Mouse (Mus musculus) embryo, embryonic 10.5 days (tissue): ENCODE results near the gene Ppt2.

Experiments used
- DNase-seq: peaks from one replicate; pipeline ENCODE4 v3.0.0-alpha.2; 2015; ENCODE audit warnings: low spot score

Gene Ppt2

GRCm38 (mm10) chr17:34606186-34607039, 21.9 kb downstream of the Ppt2 start:
- DNase-seq: peak; percentile 38

DNA sequence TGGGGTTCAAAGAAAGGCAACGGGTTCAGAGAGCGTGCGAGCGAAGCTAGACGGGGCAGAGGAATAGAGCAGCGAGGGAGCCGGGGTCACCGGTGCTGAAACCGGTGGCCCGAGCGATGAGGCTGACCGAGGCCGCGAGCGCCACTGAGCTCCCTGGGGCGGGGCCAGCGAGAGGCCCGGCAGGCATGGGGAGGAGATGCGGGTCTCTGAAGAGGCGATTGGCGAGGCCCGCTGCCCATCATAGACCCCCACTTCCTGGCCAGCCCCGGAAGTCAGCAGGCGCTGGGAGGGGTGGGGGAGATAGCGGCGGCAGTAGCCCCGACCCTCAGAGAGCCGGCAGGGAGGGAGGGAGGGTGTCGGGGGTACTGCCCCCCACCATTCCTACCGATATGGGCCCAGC, 22.7 kb downstream of the Ppt2 start:
- DNase-seq: peak; percentile 96

GRCm38 (mm10) chr17:34604511-34605237, 23.6 kb downstream of the Ppt2 start:
- DNase-seq: no peak

DNA sequence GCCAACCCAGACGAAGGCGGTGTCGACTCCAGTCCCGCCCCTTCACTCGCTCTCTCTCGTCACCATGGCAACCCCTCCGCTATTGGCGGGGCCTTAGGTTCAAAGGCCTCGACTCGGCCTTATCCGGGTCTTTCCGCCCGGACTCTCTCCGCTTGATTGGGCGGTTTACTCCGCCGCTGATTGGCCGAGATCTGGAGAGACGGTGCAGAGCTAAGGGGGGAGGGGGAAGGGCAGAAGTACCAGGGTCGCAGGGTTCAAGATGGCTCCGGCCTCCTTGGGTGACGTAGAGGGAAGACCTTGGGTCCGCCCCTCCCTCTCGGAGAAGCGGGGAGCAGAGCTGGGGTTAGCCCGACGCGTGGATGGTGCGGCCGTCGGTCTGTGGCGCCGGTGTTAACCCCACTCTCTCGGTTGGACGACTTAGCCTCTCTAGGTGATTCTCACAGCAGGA, 24.2 kb downstream of the Ppt2 start, which contains the start of gene Agpat1:
TSS of gene Agpat1 (plus strand) at position 202 of the 448 bp plus-strand sequence.
- DNase-seq: peak; percentile 100

DNA sequence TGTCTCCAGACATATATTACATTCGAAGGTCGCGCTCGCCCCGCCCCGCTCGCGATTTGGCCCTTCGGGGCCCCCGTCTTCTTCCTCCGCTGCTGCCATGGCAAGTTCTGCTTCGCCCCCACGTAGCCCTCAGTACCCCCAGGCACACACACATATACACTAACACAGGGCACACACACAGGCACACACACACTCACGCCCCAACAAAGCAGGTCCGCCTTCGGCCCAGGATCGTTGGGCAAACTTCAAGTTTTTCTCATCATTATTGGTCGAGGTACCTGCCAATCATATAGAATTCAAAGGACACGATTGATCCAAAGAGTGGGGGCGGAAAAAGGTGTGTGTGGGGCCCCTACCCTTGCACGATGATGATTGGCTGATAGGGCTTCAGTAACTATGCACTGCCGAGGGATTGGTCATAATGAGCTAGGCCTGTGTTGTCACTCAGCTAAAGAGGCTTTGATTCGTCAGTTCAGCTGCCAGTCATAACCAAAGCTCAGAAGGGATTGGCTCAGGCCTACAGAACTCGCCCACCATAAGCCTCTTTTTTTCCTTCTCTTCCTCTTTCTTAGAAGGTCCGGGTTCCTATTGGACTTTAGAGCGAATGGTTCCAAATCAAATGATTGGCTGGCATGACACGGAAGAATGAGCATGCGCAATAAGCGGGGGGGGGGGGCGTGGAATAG, 24.8 kb downstream of the Ppt2 start, which contains the start of gene Rnf5:
TSS of gene Rnf5 (minus strand) at position 316 of the 686 bp plus-strand sequence.
- peak; percentile 100 for DNase-seq

DNA sequence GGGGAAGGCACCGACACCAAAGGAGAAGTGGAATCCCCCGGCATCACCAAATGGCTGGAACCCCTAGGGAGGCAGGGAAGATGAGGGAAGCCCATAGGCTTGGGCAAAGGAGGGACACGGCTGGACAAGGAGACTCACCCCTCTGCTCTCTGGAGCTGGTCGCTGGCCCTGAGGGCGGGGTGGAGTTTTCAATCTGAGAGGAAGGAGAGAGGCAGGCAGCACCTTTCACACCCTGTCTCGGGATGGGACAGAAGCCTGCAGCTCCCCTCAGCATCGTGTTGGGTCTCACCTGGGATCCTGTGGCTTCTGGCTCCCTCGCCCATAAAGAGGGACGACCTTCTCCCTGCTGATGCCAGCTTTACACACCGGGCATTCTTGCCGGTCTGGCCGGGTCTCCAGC, 26.5 kb downstream of the Ppt2 start:
- DNase-seq: no peak

DNA sequence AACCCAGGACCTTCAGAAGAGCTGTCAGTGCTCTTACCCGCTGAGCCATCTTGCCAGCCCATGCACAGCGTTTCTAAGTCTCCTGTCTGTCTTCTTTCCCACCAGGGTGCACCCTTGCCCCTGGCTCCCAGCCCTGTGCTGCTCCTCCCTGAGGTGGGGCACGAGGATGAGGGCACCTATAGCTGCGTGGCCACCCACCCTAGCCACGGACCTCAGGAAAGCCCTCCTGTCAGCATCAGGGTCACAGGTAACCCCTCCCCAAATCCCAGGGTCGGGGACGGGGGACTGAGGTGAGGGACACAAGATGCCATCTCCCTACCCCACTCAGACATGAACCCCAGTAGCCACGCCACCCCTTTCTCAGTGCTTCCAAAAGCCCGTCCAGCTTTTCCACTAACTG, 28.4 kb downstream of the Ppt2 start:
- no peak for DNase-seq

DNA sequence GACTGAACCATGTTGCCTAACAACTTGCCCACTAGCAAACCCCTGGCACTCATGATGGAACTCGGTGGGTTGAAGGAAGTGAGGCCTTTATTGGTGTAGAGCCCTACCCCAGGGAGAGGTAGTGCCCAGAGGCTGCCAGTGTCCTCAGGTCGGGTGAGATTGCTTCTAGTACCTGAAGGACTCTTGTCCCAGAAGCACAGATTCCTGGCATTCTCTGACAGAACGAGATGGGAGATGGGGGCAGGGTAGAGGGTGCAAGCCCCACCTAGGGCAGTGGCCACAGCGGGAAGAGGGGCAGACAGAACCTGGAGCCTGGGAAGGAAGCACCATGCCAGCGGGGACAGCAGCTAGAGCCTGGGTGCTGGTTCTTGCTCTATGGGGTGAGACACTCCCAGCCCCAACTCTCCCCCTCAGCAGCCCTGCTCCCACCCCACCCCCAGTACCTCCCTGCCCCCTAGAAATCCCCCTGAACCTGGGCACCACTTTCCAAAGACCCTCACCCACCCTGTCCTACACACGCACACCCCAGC, 30.7 kb downstream of the Ppt2 start, which contains the start of gene Ager:
TSS of gene Ager (plus strand) at position 297 of the 530 bp plus-strand sequence.
- no peak for DNase-seq

DNA sequence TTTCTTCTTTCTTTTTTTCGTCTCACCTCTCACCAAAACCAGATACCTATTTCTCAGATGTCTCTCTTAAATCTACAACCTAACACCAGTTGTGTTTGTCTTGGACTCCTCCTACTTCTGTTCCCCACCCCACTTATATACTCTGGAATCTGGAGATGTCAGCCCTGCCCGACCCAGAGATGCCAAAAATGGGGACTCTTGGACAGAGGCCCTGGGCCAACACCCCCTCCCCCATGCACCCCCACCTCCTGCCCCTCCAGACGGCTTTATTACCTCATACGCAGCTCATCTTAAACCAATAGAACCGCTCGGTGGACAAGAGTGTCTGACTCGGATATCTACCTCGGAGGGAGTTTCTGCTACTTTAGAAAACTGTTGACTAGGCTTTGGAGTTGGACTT, 32.2 kb downstream of the Ppt2 start:
- DNase-seq: no peak

- peak; percentile 43 for DNase-seq
Observed at GRCm38 (mm10) chr17:34593752-34594525, 34.4 kb downstream of the Ppt2 start.

DNA sequence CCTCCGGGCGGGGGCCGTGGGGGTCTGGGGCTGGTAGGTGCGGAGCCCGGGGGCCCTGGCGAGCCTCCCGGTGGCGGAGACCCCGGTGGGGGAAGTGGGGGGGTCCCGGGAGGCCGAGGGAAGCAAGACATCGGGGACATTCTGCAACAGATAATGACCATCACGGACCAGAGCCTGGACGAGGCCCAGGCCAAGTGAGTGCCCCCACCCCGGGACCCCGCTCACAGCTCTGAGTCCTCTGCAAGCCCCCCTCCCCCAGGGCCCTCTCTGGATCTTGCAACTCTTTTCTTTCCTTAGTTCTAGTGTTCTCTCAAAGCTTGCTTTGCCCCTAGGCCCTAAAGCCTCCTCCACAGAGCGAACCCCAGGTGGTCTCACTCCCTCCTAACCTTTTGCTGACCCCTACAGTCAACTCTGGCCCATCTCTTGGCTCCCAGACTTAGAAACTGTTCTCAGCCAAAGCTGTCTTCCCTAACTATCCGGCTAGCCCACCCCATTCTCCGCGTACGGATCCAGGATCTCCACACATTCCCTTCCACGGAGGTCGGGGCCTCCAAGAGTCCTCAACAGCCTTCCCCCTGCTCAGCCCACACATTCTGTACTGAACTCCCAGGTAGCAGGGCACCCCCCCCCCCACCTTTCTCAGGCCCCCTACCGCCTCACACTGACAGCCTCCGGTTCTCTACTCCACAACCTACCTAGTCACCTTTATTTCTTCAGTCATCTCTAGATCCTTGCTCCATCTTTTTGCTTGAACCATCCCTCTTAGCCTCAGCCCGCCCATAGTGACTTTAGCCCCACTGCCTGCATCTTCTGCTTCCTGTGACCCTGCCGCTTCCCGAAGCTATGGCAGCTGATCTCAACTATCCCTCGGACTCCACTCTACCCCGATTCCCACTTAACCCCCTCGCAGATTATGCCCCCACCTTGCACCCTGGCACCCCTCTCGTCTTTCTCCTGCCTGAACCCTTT, 35.4 kb downstream of the Ppt2 start:
- peak; percentile 74 for DNase-seq

DNA sequence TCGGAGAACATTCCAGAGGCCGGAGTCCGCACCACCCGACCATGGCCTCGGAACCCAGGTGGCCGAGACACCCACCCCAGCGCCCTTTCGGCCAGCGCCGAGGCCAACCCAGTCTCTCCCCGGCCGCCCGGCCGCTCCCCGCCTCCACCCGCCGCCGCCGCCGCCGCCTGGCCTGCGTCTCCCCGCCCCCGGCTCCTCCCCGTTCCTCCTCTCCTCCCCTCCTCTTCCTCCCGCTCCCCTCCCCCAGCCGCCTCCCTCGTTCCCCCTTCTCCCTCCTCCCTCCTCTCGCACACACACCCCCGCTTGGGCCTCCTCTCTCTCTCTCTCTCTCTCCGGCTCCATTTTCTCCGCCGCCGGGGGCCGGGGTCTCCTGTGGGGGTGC, 36.3 kb downstream of the Ppt2 start:
- DNase-seq: peak; percentile 94

DNA sequence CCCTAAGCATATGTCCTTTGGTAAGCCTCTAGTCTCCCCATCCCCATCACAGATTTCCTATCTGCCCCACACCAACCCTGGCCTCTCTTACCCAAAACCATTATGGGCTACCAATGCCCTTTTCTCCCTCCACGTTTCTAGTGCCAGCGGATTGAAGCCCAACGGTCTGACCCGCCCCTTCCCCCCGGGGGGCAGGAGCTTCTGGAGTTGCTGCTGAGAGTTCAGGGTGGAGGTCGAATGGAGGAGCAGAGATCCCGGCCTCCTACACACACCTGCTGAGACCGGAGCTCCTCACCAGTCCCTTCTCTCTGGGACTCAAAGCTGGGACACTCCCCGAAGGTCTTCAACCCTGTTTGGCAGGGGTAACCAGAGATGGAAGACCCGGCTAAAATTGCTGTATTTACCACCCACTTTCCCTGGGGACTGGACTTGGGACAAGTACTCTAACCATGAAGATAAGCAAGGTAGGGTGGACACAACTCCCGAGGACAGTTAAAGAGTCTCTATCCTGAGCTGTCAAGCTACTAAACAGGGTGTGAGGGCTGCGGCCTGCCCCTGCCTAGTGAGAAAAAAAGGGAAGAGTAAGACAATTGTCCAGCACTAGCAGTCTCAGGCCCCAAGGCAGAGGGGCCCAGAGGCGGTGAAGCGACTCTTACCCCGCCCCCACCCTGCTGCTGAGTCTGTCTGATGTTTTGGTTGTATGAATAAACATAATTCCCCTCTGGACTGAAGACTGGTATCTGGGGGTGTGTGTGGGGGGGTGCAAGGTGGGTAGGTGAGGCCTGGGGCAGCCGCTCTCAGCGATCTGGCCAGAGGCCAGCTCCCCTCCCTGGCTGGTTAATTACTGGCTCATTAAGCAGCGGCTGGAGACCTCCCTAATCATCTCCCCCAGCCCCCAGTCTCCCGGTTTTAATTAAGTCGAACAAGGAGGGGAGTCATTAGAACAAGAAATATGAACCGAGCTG, 37.0 kb downstream of the Ppt2 start, which contains the start of gene Pbx2:
TSS of gene Pbx2 (plus strand) at position 238 of the 965 bp plus-strand sequence.
- DNase-seq: peak; percentile 81

GRCm38 (mm10) chr17:34590154-34590987, 37.9 kb downstream of the Ppt2 start:
- DNase-seq: no peak

DNA sequence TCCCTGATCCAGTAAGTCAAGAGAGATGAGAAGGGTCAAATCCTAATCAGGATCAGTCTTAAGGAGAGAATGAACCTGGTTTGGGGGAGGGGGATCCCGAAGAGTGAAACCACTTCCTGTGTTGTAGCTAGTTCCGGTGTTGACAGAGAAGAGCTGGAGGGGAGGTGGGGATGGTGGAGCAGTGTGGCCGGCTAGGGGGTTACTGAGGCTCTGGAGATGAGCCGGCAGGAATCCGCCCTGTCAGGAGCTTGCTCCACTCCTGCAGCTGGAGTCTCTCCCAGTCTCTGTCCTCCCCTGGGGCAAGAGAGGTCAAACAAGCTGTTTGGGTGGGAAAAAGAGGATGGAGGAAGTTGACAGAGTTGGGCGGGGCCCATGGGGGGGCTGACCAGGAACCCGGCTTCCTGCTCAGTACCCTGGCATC, 38.6 kb downstream of the Ppt2 start, which contains the start of gene Gpsm3:
TSS of gene Gpsm3 (plus strand) at position 126 of the 421 bp plus-strand sequence.
- DNase-seq: peak; percentile 52

DNA sequence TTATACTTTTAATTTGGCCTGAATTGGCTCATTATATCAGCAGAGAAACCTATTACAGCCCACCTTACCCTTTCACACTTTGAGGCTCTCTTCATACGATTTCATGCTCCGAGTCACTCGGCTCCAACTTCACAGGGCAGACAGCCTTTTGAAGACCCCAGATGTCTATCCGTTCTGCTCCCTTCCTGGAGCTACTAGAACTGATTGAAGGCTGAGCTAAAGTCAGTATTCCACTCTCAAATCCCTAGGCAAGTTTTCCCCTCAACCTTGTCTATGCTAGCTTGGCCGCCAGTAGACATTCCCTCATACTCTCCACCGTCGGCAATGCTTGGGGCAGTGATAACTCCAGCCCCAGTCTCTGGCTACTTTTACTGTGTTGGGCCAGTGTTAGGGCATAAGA, 39.1 kb downstream of the Ppt2 start:
- DNase-seq: no peak

GRCm38 (mm10) chr17:34588767-34589166, 39.5 kb downstream of the Ppt2 start:
- DNase-seq: no peak

GRCm38 (mm10) chr17:34587814-34588213, 40.5 kb downstream of the Ppt2 start:
- no peak for DNase-seq
